Mouse (Mus musculus): ENCODE data around the gene Angpt4.

Gene Angpt4

DNA sequence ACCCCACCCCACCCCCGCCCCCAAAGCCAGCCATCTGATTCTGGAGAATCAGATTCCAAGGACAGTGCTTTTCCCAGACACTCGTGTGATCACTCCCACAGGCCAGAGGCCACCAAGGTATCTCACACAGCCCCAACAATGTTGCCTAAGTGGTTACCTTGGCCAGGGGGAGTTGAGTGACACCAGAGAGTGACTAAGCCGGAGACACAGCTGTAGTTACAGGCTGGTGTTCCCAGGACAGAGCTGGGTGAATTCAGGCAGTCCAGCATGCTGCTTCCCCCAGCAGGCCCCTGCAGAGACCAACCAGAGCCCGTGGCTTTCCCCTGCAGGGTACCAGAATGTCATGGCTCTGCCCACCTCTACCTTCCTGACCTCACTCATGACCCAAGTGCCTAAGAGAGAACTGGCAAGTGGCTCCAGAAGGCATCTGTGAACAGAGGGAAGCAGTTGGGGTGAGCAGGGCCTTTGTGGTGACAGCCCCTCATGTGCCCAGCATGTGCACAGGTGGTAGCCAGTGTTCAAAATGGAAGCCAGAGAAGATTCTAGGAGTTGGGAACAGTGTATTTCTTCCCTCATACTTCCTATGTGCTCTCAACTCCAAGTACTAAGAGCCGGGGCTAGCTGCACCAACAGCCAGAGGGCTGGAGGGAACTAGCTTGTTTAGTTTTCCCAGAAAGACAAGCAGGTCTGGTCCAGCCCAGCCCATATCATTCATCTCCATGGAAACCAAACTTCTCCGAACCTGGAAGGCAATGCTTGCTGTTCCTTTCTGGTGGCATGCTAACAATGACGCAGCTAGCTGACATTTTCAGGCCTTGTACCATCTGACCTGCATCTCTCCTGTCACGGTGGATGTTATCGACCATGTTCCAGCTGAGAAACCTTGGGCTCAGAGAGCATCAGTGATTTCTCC, 50.5 kb downstream of the Angpt4 start:
- DNase-seq (ENCODE audit: low read depth, low spot score), result no peak

DNA sequence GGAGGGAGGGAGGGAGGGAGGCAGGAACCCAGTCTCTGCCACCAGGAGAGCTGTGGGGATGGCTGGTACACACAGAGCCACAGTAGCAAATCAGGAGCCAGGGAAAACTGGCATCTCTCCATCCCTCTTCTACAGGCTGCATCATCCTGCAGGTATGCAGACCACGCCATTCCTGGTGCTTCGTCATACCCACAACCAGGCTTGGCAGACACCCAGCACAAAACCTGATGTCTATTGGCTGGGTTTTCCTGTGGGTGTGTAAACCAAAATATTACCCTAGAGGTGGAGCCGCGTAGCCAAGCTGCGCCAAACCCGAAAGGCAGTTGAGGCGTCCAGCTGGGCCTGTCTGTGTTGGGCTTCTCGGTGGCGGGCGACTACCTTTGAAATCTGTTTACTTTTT, 51.5 kb downstream of the Angpt4 start:
- DNase-seq (ENCODE audit: low read depth, low spot score), result no peak

- DNase-seq (ENCODE audit: low read depth, low spot score), result no peak
Measured at GRCm38 (mm10) chr2:151963319-151963718, 52.3 kb downstream of the Angpt4 start.

DNA sequence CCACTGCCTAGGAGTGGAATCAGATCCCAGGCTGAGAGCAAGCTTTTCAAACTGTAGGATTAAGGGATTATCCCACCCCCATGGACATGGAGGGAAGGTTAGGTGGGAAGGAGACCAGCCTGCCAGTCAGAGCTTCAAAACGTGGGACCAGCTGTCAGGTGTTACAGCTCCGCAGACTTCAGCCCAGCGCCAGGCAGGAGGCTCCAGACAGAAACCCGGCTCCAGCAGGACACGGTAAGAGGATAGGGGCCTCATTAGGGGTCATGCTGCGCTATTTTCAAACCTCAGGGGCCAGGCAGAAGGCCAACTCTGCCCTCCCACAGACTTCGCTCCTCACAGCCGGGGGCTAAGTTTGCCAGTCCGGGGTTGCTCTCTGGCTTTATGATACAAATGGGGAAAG, 53.0 kb downstream of the Angpt4 start:
- DNase-seq (ENCODE audit: low read depth, low spot score), result no peak

DNA sequence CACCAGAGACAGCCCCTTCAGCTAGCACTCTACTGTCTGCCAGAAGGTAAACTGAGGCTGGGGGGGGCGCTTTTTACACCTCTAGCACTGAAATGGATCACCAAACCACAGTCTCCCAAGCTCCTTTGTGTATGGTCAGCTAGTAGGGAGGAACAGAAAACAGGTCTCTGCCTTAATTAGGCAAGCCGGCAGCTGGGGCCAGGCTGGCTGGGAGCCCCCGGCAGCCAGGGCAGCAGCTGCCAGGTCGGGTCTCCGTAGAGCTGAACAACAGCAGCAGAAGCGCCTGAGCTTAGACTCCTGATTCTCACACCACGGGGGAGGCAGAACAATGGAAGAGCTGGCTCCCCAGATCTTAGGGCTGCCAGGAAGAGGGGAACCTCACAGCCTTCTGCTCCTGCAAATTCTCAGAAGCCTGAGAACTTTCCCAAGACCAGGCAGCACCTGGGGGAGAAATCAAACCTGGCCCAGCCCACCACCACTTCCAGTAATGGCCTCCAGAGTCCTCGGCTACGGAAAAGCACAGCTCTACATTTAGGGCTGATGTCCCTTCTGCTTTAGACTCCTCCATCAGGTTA, 56.3 kb downstream of the Angpt4 start:
- DNase-seq (ENCODE audit: low read depth, low spot score), result no peak

DNA sequence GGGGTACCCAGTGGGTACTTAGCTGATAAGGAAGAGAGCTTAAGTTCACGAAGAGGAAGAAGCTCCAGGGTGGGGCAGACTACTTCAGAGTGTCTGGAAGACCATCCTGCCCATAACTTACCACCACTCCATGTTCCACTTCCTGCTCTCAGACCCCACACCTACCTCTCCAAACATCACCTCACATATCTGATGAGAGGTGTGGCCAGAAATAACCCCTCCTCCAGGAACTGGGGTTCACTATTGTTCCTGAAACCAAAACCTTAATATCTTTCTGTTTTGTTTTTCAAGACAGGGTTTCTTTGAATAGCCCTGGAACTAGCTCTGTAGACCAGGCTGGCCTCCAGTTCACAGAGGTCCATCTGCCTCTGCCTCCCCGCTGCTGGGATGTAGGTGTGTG, 56.8 kb downstream of the Angpt4 start:
- no peak for DNase-seq (ENCODE audit: low read depth, low spot score)

DNA sequence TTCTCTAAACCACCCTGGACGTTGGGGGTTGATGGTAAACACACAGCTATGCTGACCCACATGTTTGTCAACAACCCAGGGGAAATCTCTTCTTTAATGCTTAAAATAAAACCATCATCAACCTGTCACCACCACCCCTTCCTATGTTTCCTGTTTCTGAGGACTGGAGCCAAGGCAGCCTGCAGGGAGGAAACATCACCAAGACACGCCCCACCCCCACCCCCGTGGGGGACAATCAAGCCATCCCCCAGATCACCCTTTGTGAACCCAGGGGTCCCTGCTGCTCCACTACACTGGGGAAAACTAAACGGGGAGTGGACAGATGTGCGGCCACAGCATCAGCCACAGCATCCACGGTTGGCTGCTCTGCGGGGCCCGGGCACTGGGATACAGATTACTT, 57.4 kb downstream of the Angpt4 start:
- no peak for DNase-seq (ENCODE audit: low read depth, low spot score)

- no peak for DNase-seq (ENCODE audit: low read depth, low spot score)
Measured at GRCm38 (mm10) chr2:151968986-151969385, 58.0 kb downstream of the Angpt4 start.

DNA sequence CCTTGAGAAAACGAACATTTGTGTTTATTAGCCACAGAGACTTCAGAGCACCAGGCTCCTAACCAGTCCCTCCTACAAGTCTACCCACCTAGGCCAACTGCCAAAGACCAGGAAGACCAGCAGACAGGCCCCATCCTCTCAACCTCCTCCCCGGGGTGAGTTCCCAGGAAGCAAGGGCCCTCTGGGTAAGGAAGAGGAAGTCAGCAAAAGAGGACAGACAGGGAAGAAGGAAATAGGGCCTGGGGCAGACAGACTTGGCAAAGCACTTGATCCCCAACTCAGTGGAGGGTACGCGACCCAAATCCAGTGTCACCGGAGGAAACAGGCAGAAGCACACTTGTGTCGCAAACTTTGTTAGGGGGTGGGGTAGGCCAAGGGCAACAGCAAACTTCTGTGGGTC, 58.4 kb downstream of the Angpt4 start:
- no peak for DNase-seq (ENCODE audit: low read depth, low spot score)

DNA sequence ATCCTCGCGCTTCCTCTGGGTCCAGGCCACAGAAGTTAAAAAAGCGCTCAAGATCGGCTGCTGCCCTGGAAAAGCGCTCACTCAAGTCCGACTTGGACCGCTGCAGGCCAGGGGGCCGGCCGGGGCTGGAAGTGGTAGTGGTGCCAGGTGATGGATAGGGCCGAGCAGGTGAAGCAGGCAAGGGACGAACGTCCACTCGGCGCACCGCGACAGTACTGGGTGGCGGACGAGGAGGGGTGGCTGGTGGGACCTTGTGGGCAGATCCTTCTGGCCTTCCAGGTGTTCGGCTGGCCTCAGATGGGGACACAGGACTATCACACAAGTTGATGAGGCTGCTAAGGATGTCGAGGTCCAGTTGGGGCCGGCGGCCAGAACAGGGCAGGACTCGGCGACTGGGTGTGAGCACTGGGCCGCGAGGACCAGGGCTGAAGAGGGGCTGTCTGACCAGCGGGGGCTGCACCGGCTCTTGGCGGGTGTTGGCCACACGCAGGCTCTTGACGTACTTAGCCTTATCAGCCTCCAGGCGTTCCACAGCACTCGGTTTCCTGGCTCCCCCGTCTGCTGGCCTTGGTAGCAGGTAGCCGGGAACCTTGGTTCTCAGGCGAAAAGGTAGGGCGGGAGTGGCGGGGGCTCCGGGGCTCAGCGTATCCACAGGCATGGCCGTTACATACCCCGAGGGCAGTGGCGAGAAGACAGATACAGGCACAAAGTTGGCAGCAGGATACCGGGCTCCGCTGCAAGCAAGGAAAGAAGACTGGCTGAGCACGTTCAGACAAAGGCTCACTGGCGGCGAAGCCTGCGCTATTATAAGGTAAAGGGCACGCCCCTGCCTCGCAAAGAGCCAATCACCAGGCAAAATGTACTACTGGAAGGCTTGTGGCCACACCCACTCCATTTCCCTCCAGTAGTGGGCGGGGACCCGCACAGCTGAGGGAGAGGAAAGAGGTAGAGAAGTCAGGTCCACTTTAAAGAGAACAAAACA, 59.5 kb downstream of the Angpt4 start:
- DNase-seq (ENCODE audit: low read depth, low spot score), result no peak

DNA sequence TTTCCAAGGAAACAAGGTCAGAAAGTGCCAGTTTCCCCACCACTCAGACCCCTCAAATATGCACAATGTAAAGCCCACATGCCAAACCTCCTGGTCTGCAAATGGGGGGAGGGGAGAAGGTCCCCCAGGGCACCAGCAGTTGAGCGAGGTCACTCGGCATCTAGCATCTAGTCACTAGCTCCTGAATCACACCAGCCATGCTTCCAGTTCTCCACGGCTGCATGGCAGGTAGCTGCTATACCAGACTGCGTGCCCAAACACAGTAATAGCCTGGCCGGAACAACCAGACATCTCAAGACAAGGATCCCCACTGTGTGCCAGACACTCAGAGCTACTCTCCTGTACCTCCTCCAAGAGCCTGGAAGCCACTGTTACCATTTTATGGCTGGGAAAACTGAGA, 60.7 kb downstream of the Angpt4 start:
- DNase-seq (ENCODE audit: low read depth, low spot score), result no peak

- no peak for DNase-seq (ENCODE audit: low read depth, low spot score)
Measured at GRCm38 (mm10) chr2:151972880-151973594, 62.0 kb downstream of the Angpt4 start.

GRCm38 (mm10) chr2:151973595-151974562, 62.9 kb downstream of the Angpt4 start:
- DNase-seq (ENCODE audit: low read depth, low spot score), result no peak

DNA sequence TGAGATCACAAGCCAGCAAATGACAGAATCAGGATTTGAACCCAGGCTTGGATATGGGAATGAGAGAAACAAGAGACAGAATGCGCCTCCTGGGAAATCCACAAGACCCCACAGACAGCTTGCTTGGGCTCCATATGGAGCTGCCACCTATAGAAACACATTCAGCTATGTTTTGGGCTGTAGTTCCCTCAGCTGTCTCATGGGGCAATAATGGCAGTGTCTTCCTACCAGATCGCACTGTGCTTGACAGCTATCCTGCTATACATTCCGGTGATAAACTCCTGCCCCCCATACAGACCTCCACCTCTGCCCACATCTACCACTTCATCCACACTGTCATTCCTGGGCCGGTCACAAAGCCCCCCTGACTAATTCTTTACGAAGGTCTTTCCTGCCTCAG, 64.3 kb downstream of the Angpt4 start:
- no peak for DNase-seq (ENCODE audit: low read depth, low spot score)

- no peak for DNase-seq (ENCODE audit: low read depth, low spot score)
Measured at GRCm38 (mm10) chr2:151976067-151976466, 65.1 kb downstream of the Angpt4 start.

DNA sequence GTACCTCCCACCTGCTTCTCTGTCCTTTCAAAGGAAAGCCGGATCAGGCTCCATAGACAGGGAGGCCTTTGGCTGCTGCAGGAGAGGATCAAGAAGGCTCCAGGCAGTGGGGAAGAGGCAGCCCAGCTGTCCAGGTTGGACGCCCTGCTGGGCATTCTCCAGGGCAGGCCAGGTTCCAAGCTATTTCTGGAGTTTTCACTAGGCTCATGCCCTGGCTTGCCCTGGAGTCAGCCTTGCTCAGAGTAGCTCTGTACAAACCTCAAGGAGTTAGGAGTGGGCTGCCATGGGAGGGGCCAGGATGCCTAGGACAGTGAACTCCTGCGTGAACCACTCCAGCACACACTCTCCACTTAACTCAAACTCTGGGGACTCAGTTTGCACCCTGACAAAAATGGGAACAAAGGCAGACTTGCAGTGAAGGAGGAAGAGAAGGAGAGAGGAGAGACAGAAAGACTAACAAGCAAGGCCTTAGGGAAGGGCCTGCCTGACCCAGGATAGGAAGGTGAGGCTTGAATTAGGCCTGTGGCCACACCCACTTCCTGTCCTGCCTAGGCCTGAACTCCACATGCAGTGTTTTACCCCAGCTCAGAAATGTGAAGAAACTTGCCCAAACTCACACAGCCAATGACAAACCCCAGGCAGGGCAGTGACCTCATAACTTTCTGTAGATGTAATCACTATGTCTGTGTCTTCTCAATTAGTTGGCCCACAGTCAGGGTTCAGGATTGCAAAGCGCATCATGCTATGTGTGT, 66.9 kb downstream of the Angpt4 start:
- peak; percentile 51 for DNase-seq (ENCODE audit: low read depth, low spot score)

- DNase-seq (ENCODE audit: low read depth, low spot score), result no peak
Measured at GRCm38 (mm10) chr2:151978494-151978893, 67.5 kb downstream of the Angpt4 start.

DNA sequence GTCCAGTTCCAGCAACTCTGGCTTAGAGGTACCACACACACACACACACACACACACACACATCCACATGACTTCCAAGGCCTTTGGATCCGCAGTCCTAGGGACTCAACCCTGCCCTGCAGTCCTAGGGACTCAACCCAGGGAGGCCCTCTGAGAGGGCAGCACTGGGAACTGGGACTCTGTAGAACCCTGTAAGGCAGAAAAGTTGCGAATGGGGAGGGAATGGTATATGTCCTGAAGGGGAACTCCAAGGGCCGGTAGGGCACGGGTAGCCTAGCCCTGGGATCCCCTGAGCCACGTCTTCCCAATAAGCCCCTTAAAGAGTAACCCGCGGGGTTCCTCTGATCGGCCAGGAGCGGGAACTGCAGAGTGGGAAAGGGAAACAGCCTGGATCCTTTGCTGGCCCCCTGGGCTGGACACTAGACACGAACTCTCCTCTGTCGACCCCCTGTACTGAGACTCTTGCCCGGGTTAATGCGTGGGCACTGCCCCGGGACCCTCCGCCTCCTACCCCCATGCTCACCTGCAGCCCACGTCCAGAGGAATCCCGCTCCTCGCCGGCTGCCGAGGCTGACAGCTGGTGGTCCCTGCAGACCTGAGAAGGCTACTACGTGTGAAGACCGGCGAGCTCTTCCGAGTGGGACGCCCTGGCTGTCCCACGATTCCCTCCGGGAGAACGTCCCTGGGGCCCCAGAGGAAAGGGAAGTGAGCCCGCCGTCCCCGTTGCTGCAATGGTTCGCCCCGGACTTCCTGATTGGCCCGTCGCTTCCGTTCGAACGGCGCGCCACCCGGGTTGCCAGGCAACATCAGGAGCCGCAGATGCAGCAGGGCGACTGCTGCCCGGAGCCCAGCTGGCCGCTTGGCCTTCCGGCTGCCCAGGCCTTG, 68.7 kb downstream of the Angpt4 start, which contains the start of gene Fam110a:
Gene Fam110a (minus strand): TSS at position 750 of the 885 bp plus-strand sequence.
- peak; percentile 90 for DNase-seq (ENCODE audit: low read depth, low spot score)

Data from A20 (cell line).